Mouse (Mus musculus) brain, embryonic 18.5 days (tissue): Measurements from ENCODE around the gene Galnt17.

Experiments
- DNase-seq: peaks from one replicate; pipeline ENCODE4 v3.0.0-alpha.2; 2012; ENCODE audit warnings: low read depth, low spot score

The Galnt17 gene

DNA sequence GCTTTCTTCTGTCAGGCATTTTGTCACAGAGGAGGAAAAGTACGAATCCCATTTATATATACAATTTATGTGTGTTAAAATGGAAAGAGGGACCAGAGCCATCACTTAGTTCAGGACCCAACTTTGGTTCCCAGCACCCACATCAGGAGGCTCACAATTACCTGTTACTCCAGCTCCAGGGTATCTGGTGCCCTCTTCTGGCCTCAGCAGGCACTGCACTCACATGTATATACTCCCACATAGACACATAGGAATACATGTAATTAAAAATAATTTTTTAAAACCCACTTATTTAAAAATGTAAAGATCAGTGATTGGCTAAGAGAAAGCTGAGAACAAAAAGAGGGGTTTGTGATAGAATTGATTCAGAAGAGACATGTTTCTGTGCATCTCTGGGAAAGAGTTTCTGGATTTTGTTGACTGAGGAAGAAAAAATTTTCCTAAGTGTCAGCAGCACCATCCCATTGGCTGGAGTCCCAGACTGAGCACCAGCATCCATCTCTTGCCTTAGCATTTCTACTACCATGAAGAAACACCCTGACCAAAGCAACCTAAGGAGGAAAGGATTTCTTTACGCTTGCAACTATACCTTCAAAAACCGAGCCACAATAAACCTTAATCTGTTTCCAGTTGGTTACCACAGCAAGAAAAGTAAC lies 381.0 kb downstream of the Galnt17 start:
- no peak for DNase-seq

DNA sequence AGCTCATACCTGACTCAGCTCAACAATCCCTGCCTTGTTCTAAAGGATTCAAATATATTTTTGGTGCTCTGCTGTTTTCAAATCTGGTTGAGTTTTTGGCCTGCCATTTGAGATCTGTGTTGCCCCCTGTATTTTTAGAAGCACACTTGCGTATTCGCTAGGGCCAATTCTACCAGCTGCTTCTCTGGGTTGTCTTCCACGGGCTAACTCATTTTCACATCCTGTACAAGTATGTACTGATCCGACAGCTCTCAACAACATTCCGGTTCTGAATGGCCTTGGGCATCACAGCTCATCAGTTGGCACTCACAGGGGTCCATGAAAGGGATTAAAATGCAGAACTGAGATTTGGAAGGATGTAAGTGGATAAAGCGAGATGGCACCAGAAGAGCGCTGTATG lies 382.6 kb downstream of the Galnt17 start:
- DNase-seq, result no peak

- no peak for DNase-seq
Observed at GRCm38 (mm10) chr5:130924245-130924827, 384.0 kb downstream of the Galnt17 start.

GRCm38 (mm10) chr5:130919969-130920368 lies 388.3 kb downstream of the Galnt17 start:
- no peak for DNase-seq

DNA sequence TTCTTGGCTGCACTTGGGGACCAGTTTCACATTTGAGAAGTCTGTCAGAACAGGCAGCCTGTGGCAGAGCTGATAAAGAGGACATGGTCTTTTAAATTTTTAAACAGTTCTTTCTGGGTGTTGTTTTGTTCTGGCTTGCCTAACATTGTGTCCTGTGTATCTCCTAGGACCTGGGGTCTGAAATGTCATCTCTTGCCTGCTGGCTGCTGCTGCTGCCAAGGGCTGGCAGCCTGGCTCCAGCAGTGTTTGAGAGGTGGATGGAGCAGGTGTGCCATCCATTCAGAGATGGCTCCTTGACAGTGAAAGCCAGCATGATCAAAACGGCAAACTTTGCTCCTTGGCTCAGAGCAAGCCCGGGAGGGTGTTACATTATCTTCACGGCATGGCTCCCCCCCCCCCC lies 393.7 kb downstream of the Galnt17 start:
- no peak for DNase-seq

- no peak for DNase-seq
Observed at GRCm38 (mm10) chr5:130911551-130911950, 396.7 kb downstream of the Galnt17 start.

- DNase-seq, result no peak
Observed at GRCm38 (mm10) chr5:130901736-130902135, 406.6 kb downstream of the Galnt17 start.

- DNase-seq, result no peak
Observed at GRCm38 (mm10) chr5:130895991-130896390, 412.3 kb downstream of the Galnt17 start.

- DNase-seq, result no peak
Observed at GRCm38 (mm10) chr5:130891735-130892134, 416.6 kb downstream of the Galnt17 start.

DNA sequence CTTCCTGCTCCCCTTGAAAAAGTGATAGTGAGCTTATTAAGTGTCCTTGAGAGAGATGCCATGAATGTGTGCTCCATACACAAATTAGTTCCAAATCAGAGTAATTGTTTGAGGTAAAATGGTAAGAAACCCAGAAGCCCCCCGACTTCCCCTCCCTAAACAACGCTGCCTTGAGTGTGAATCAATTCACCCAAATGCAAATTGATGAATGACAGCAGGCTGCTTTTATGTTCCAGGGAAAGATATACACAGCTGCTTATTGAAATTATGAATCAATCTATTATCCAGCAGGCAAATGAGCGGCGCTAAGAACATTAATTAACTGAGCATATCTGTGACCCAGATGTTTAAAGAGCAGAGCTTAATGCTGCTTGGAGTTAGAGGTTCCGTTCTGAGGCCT lies 428.0 kb downstream of the Galnt17 start:
- DNase-seq, result no peak

- DNase-seq, result no peak
Observed at GRCm38 (mm10) chr5:130875391-130875790, 432.9 kb downstream of the Galnt17 start.

DNA sequence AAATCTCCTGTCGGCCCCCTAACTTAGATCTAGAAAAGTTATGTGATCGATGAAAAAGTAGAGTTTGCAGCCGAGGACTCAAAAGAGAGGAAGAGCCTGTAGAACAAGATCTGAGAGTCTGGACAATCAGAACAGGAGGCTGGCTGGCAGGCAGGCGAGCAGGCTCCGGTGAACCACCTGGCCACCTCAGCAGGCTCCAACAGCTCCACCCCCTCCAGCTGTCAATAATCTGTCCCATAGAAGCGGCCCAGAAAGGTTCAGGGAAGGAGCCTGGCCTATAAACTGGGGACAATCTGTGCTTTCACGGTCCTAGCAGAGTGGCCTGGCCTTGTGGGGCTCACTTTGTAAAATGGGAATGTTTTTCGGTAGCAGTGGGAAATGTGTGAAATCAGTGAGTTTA lies 437.2 kb downstream of the Galnt17 start:
- no peak for DNase-seq

GRCm38 (mm10) chr5:130869869-130870268 lies 438.4 kb downstream of the Galnt17 start:
- DNase-seq, result no peak

DNA sequence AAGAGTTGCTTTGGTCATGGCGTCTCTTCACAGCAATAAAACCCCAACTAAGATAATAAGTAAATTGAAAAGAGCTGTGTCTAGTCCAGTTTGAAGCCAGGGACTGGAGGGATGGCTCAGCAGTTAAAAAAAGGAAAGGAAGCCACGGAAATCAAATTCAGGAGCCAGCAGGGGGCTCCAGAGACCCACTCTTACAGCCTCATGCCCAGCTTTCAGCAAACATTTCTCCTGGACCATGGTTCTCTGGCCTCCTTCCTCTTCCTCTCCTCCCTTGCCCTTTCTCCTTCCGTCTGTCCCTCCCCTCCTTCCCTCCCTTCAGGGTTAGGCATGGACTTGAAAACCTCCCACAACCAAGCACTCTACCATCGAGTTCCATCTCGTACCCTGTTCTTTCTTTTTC lies 446.0 kb downstream of the Galnt17 start:
- no peak for DNase-seq

DNA sequence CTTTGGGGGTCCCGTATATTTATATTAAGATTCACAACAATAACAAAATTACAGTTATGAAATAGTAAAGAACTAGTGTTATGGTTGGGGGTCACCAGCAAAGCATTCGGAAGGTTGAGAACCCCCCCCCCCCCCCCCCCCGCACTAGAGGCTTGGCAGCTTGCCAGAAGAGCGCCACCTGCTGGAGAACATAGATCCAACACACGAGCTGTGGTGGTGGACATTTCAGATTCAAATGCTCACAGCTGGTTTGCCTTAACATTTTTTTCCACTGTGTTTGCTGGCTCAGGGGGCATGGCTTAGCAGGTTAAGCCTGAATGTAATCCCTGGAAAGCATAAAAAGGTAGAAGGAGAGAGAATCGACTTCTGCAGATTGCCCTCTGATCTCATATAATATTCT lies 448.6 kb downstream of the Galnt17 start:
- DNase-seq, result no peak

DNA sequence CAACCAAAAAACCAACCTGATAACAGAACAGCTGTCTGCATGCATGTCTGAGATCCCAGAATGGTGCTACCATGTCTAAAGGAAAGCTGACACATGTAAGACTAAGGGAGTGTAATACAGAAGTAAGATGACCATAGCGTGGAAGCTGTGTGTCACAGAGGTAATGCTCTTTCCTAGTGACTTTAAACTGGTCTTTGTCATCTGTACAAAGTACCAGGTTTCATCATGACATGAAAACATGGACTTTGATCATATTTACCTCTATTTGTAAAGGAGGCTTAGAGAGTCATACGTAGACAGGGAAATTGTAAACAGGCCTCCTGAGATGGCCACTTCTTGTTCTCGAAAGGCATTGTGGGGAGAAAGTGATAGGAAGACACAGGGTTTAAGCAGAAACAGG lies 449.6 kb downstream of the Galnt17 start:
- no peak for DNase-seq

DNA sequence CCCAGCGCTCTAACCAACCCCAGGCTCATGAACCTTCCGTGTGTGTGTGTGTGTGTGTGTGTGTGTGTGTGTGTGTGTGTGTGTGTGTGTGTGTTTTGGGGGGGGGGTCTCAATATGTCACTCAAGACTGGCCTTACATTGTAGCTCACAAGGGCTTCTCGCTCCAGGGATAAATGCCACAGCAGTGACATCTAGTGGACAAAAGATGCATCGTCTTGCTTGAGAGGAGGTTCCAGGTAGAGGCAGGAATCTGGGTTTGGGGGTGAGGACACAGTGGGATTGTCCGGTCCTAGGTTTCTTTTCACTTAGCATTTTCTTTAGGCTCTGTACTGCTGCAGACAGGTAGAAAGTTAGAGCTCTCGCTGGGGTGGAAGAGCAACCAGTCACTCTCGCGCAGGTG lies 450.1 kb downstream of the Galnt17 start:
- DNase-seq, result no peak

- no peak for DNase-seq
Observed at GRCm38 (mm10) chr5:130854430-130854829, 453.9 kb downstream of the Galnt17 start.

DNA sequence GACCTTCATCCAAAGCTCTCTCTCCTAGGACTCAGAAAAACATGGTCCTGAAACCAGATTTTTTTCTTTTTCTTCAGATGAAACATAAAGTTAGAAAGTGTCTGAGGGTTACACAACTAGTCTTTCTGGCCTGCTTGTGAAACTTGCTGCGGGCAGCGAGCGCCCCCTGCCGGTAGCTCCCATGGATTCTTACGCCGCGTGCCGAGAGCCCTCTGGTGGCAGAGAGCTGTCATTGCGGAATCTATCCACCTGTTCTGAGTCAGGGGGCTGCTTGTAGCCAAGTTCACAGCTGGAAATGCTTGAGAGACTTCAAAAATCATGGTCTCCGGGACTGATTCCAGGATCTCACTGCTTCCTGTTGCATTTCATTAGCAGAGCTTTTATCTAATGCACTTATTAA lies 454.9 kb downstream of the Galnt17 start:
- DNase-seq, result peak; percentile 58

DNA sequence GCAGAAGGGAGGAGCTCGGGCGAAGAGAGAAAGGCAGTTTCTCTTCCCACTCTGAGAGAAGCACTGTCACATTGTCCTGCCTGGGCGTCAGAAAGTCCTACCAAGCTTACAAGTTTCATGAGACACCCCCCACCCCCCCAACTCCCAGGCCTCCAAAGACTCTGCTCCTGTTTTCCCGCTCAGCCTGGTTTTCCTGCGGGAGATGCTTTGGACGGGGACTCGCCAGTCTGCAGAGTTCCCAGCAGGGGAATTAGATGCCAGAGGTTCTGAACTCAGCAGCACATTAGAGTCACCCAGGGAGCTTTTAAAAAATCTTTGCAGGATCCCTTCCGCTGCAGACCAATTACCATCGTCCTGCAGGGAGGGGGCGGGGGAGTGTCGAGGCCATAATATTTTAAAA lies 456.1 kb downstream of the Galnt17 start:
- DNase-seq, result no peak

GRCm38 (mm10) chr5:130849610-130850009 lies 458.7 kb downstream of the Galnt17 start:
- DNase-seq, result no peak

DNA sequence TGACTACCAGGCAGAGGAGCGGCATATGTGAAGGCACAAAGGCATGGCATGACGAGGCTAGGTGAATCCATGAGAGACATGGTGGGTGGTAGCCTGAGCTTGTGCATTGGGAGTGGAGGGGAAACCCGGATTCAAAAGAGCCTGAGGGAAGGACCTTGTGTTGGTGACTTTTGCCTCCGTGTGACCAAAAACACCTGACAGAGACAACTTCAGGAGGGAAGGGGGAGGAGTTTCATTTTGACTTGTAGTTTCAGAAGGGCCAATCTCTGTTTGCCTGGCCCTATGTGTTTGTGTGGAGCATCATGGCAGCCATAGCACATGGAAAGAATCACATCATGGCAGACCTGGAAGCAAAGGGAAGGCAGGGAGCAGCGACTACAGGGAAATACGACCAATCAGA lies 459.7 kb downstream of the Galnt17 start:
- DNase-seq, result no peak

DNA sequence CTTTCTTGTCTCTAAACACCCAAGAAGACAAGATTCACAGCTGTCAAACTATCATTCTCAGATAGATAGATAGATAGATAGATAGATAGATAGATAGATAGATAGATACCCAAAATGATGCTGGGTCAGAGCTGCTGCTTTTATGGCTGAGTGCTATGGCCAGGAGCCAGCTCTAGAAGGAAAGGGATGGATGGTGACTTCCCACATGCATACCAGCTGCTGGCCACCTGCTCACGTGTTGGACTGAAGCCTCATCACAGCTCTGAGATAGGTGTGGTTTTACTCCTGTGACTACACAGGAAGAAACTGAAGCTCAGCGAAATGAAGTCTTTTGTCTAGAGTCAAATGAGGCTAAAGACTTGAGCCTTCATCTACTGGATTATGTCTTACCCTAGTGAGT lies 482.5 kb downstream of the Galnt17 start:
- DNase-seq, result no peak
